18 mouse cellular contexts compared by ENCODE assay signal in genomic region chr16:31499021-31499420, GRCm38 (mm10).
A peak's percentile ranks its signal among the peaks of the same experiment; 100 is the strongest.
DNase-seq lines count a peak whose midpoint lies in the region; ATAC-seq lines count a peak whose summit lies in the region.
"Had no signal": no experiment of that assay in that cellular context is flagged by ENCODE, and none has a peak within 500 bp of the region (broad histone marks: within the 10 kb centered on the region; RNA-seq: fewer than 3 reads in every experiment).

No protein-coding gene starts in this region.

- intact Hi-C loops in heart, postnatal 36 days (cut with DNase I), result no loop called here

- DNase-seq in adrenal gland, postnatal 14 days, result peak; percentile 71
- no peak for DNase-seq in adrenal gland, postnatal 25 days
- DNase-seq in midbrain, embryonic 14.5 days, result no peak
- DNase-seq in limb, embryonic 10.5 days (ENCODE audit: low spot score), result no peak
- DNase-seq in urinary bladder, postnatal 36 days (ENCODE audit: low spot score in 2 of 2), result no peak
- no peak for DNase-seq in heart, postnatal 36 days
- DNase-seq: cerebellum, adult 11 months; cerebellum, postnatal 36 days; heart, postnatal 4 days; liver; liver, postnatal 0 days; lung, postnatal 36 days had no signal

- H3K27me3 ChIP-seq in midbrain, embryonic 13.5 days, result no peaks in the 10 kb centered on the region
- no peaks in the 10 kb centered on the region for H3K27me3 ChIP-seq in midbrain, embryonic 14.5 days (ENCODE audit: control insufficient read depth, insufficient read depth, low read length)
- H3K27me3 ChIP-seq in forebrain, embryonic 12.5 days, result 0 out of 2 replicates have a peak, but pooled peaks cover 5% of the 10 kb centered on the region
- H3K27me3 ChIP-seq in limb, embryonic 10.5 days (ENCODE audit: low read depth, poor library complexity, severe bottlenecking), result no peaks in the 10 kb centered on the region
- H3K27me3 ChIP-seq: embryonic facial prominence, embryonic 12.5 days; heart, embryonic 13.5 days had no signal

- H3K4me1 ChIP-seq in midbrain, embryonic 13.5 days (replicated peaks), result peaks cover 41% of the 10 kb centered on the region
- peaks cover 31% of the 10 kb centered on the region for H3K4me1 ChIP-seq in midbrain, embryonic 14.5 days (ENCODE audit: control insufficient read depth, insufficient read depth, low read length)
- peaks cover 45% of the 10 kb centered on the region for H3K4me1 ChIP-seq in forebrain, embryonic 12.5 days
- peaks cover 84% of the 10 kb centered on the region for H3K4me1 ChIP-seq in limb, embryonic 10.5 days

- H3K36me3 ChIP-seq in midbrain, embryonic 13.5 days, result no peaks in the 10 kb centered on the region
- no peaks in the 10 kb centered on the region for H3K36me3 ChIP-seq in midbrain, embryonic 14.5 days (ENCODE audit: control insufficient read depth, insufficient read depth, low read length)
- no peaks in the 10 kb centered on the region for H3K36me3 ChIP-seq in forebrain, embryonic 12.5 days (replicated peaks)
- H3K36me3 ChIP-seq in limb, embryonic 10.5 days, result no peaks in the 10 kb centered on the region
- H3K36me3 ChIP-seq: embryonic facial prominence, embryonic 12.5 days; heart, embryonic 13.5 days had no signal

- H3K4me2 ChIP-seq in midbrain, embryonic 13.5 days (replicated peaks), result no peak overlapping the region
- H3K4me2 ChIP-seq in midbrain, embryonic 14.5 days (ENCODE audit: low read length), result no peak overlapping the region
- H3K4me2 ChIP-seq in forebrain, embryonic 12.5 days, result no peak overlapping the region
- H3K4me2 ChIP-seq: embryonic facial prominence, embryonic 12.5 days; heart, embryonic 13.5 days had no signal

- H3K9ac ChIP-seq in midbrain, embryonic 13.5 days (replicated peaks), result no peak overlapping the region
- H3K9ac ChIP-seq in midbrain, embryonic 14.5 days (replicated peaks; ENCODE audit: low read length), result no peak overlapping the region
- H3K9ac ChIP-seq in forebrain, embryonic 12.5 days, result no peak overlapping the region
- H3K9ac ChIP-seq: embryonic facial prominence, embryonic 12.5 days; heart, embryonic 13.5 days; liver, postnatal 0 days had no signal

- H3K27ac ChIP-seq in midbrain, embryonic 13.5 days, result peak overlapping the region; percentile 76
- no peak overlapping the region for H3K27ac ChIP-seq in midbrain, embryonic 14.5 days (replicated peaks; ENCODE audit: low read depth, low read length)
- peak overlapping the region; percentile 87 for H3K27ac ChIP-seq in forebrain, embryonic 12.5 days
- peak overlapping the region; percentile 82 for H3K27ac ChIP-seq in limb, embryonic 10.5 days
- H3K27ac ChIP-seq: heart, embryonic 13.5 days; kidney, postnatal 0 days had no signal

- no peaks in the 10 kb centered on the region for H3K9me3 ChIP-seq in midbrain, embryonic 13.5 days
- no peaks in the 10 kb centered on the region for H3K9me3 ChIP-seq in midbrain, embryonic 14.5 days (ENCODE audit: control insufficient read depth, low read length)
- H3K9me3 ChIP-seq in forebrain, embryonic 12.5 days, result no peaks in the 10 kb centered on the region
- H3K9me3 ChIP-seq in limb, embryonic 10.5 days (replicated peaks), result no peaks in the 10 kb centered on the region
- H3K9me3 ChIP-seq: embryonic facial prominence, embryonic 12.5 days; heart, embryonic 13.5 days had no signal

- 98% methylated on average over 6 of the region's 6 CpGs for WGBS in midbrain, embryonic 13.5 days
- WGBS in midbrain, embryonic 14.5 days, result 95% methylated on average over 6 of the region's 6 CpGs
- 94% methylated on average over 6 of the region's 6 CpGs for WGBS in forebrain, embryonic 12.5 days
- 94% methylated on average over 6 of the region's 6 CpGs for WGBS in limb, embryonic 10.5 days

- ATAC-seq in midbrain, embryonic 13.5 days, result no peak
- no peak for ATAC-seq in midbrain, embryonic 14.5 days (ENCODE audit: low FRiP score, low TSS enrichment)
- no peak for ATAC-seq in forebrain, embryonic 12.5 days (ENCODE audit: low FRiP score)
- ATAC-seq: intestine, postnatal 0 days; liver, postnatal 0 days had no signal

- no peak overlapping the region for H3K4me3 ChIP-seq in midbrain, embryonic 13.5 days (replicated peaks)
- no peak overlapping the region for H3K4me3 ChIP-seq in midbrain, embryonic 14.5 days (replicated peaks; ENCODE audit: low read depth, low read length)
- no peak overlapping the region for H3K4me3 ChIP-seq in forebrain, embryonic 12.5 days (replicated peaks)
- no peak overlapping the region for H3K4me3 ChIP-seq in limb, embryonic 10.5 days
- H3K4me3 ChIP-seq: embryonic facial prominence, embryonic 12.5 days; heart, embryonic 13.5 days had no signal
